Mouse (Mus musculus) lung, postnatal 0 days (tissue): ENCODE data around the gene Prkcq. TPM values are rescaled to one million over a fixed set of nuclear protein-coding genes. Genes with fewer than 3 reads are reported as not detected.

ENCODE experiments used
- ATAC-seq: fragments of 200-750 bp; cut with Nextera tagmentation; 2 replicates; pipeline ENCODE4 v1.8.0; 2017; ENCODE audit warnings: moderate library complexity
- DNase-seq: peaks from one replicate; pipeline ENCODE4 v3.0.0-alpha.2; 2016; ENCODE audit warnings: low spot score
- H3K27ac ChIP-seq: fragments of 300-500 bp; sonication (generic); 2 replicates; pipeline ENCODE4 v1.5.1; 2014; ENCODE audit warnings: antibody characterized with exemption, mild to moderate bottlenecking, low read length, mixed read lengths
- H3K27me3 ChIP-seq: fragments of 300-500 bp; sonication (generic); replicated peaks from 2 replicates; pipeline ENCODE4 v1.6.1; 2014; ENCODE audit warnings: low read length, mixed read lengths; ENCODE audit not compliant: insufficient read depth
- H3K36me3 ChIP-seq: fragments of 300-500 bp; sonication (generic); 2 replicates; pipeline ENCODE4 v1.6.1; 2014; ENCODE audit warnings: low read length, mixed read lengths; ENCODE audit not compliant: insufficient read depth
- H3K4me1 ChIP-seq: fragments of 300-500 bp; sonication (generic); 2 replicates; pipeline ENCODE4 v1.6.1; 2014; ENCODE audit warnings: antibody characterized with exemption, low read depth, low read length, mixed read lengths; ENCODE audit not compliant: insufficient read depth
- H3K4me2 ChIP-seq: fragments of 300-500 bp; sonication (generic); replicated peaks from 2 replicates; pipeline ENCODE4 v1.6.1; 2014; ENCODE audit warnings: low read depth, mild to moderate bottlenecking, low read length, moderate library complexity, mixed read lengths
- H3K4me3 ChIP-seq: fragments of 300-500 bp; sonication (generic); 2 replicates; pipeline ENCODE4 v1.5.1; 2014; ENCODE audit warnings: low read depth, low read length
- H3K9ac ChIP-seq: fragments of 300-500 bp; sonication (generic); replicated peaks from 2 replicates; pipeline ENCODE4 v1.6.1; 2014; ENCODE audit warnings: low read depth, mild to moderate bottlenecking
- H3K9me3 ChIP-seq: fragments of 300-500 bp; sonication (generic); 2 replicates; pipeline ENCODE4 v1.6.1; 2016; ENCODE audit warnings: low read length, mixed read lengths
- CTCF ChIP-seq: IDR thresholded peaks from 2 replicates; pipeline ENCODE4 v1.5.1; 2016; ENCODE audit warnings: antibody characterized with exemption, mild to moderate bottlenecking
- EP300 ChIP-seq: IDR thresholded peaks from 2 replicates; pipeline ENCODE4 v1.6.1; 2016; ENCODE audit warnings: antibody characterized with exemption, mild to moderate bottlenecking, control low read depth
- WGBS: fragments of 180-500 bp; shearing (Covaris S2); extraction: QIAGEN DNeasy Blood & Tissue Kit; methylation state at CpG from one replicate; pipeline ENCODE4 v1.1.7; 2014; 5-methylcytosine and 5-hydroxymethylcytosine counted together
- polyA plus RNA-seq: library from polyadenylated mRNA; unstranded; fragments of >200 nt; fragmentation: Nextera tagmentation; extraction: Ambion mirVana; gene quantifications from 2 replicates; pipeline ENCODE4 v1.2.1, GENCODE M21; 2015

Prkcq gene
- polyA plus RNA-seq, 1 experiment from 2014 or later, result 2.2 TPM

DNA sequence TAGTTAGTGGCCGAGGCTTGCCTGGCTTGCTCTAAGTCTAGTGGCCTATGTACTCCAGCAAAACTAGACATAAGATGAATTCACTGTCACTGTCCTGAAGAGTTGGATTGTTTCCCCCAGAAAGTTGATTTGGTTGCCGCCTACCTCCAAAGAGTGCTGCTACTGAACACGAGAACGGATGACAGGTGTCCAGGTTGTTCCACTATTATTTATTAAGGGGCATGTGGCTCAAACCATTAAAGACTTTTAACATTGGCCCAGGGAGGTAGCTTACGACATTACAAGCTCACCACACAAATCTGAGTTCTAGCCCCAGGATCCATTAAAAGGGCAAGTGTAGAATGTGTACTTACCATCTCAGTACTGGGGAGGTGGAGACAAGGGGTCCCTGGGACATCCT lies 92.9 kb downstream of the Prkcq start:
- H3K4me1 ChIP-seq, result no peaks in the 10 kb centered on the region
- DNase-seq, result no peak
- ATAC-seq, result no peak
- no peaks in the 10 kb centered on the region for H3K9me3 ChIP-seq
- H3K27me3 ChIP-seq, result no peaks in the 10 kb centered on the region
- no peak overlapping the region for H3K4me2 ChIP-seq
- H3K9ac ChIP-seq, result no peak overlapping the region
- TF ChIP-seq EP300, result no peak
- no peak for TF ChIP-seq CTCF
- H3K36me3 ChIP-seq, result no peaks in the 10 kb centered on the region
- no peak overlapping the region for H3K4me3 ChIP-seq
- 90% methylated on average over 5 of the region's 5 CpGs for WGBS
- no peak overlapping the region for H3K27ac ChIP-seq

DNA sequence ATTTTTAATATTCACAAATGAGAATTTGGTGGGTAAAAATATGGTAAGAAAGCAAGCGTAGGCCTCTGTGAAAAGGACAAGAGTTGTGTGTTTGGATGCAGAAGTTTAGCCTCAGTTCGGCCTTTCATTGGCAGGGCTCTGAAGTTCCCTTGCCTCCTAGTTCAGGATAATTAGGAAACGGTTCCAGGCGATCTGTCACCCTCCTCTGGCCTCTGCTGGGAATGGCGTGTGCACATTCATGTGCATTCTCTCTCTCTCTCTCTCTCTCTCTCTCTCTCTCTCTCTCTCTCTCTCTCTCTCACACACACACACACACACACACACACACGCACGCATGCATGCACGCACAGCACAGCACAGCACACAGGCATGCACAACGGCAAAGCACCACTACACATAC lies 93.5 kb downstream of the Prkcq start:
- ATAC-seq (no peak), DNase-seq (no peak)
- Histone ChIP-seq H3K9ac (no peak overlapping the region), H3K36me3 (no peaks in the 10 kb centered on the region), H3K9me3 (no peaks in the 10 kb centered on the region), H3K4me1 (no peaks in the 10 kb centered on the region), H3K27me3 (no peaks in the 10 kb centered on the region), H3K27ac (no peak overlapping the region), H3K4me3 (no peak overlapping the region), H3K4me2 (no peak overlapping the region)
- TF ChIP-seq CTCF, result 0 out of 2 replicates have a peak, but pooled peaks have one; percentile 6
- TF ChIP-seq EP300, result no peak
- WGBS, result 73% methylated on average over 9 of the region's 9 CpGs

- no peak overlapping the region for H3K4me3 ChIP-seq
- H3K4me1 ChIP-seq, result no peaks in the 10 kb centered on the region
- no peaks in the 10 kb centered on the region for H3K36me3 ChIP-seq
- TF ChIP-seq CTCF (peak; percentile 40), EP300 (no peak)
- no peak for DNase-seq
- no peak overlapping the region for H3K9ac ChIP-seq
- H3K27me3 ChIP-seq, result no peaks in the 10 kb centered on the region
- ATAC-seq, result no peak
- H3K4me2 ChIP-seq, result no peak overlapping the region
- no peak overlapping the region for H3K27ac ChIP-seq
- 69% methylated on average over 5 of the region's 5 CpGs for WGBS
- no peaks in the 10 kb centered on the region for H3K9me3 ChIP-seq
These were observed 94.4 kb downstream of the Prkcq start for GRCm38 (mm10) chr2:11266294-11266693.

GRCm38 (mm10) chr2:11278965-11279364 lies 107.1 kb downstream of the Prkcq start:
- ATAC-seq, result no peak
- 42% methylated on average over 7 of the region's 7 CpGs for WGBS

GRCm38 (mm10) chr2:11280247-11280646 lies 108.3 kb downstream of the Prkcq start:
- no peak for TF ChIP-seq CTCF
- no peak for TF ChIP-seq EP300
- no peak overlapping the region for H3K27ac ChIP-seq
- H3K4me3 ChIP-seq, result no peak overlapping the region
- no peak overlapping the region for H3K4me2 ChIP-seq
- WGBS, result 58% methylated on average over 2 of the region's 2 CpGs
- no peak overlapping the region for H3K9ac ChIP-seq
- no peak for ATAC-seq
- H3K36me3 ChIP-seq, result no peaks in the 10 kb centered on the region
- H3K27me3 ChIP-seq, result no peaks in the 10 kb centered on the region
- DNase-seq, result no peak
- H3K9me3 ChIP-seq, result no peaks in the 10 kb centered on the region
- H3K4me1 ChIP-seq, result peaks cover 2% of the 10 kb centered on the region; the same call in 1 of the 2 replicates

More at GRCm38 (mm10) chr2:11278965-11279364, 107.1 kb downstream of the Prkcq start:
- H3K4me3 ChIP-seq, result no peak overlapping the region
- no peak for DNase-seq
- H3K36me3 ChIP-seq, result no peaks in the 10 kb centered on the region
- H3K9me3 ChIP-seq, result no peaks in the 10 kb centered on the region
- H3K4me2 ChIP-seq, result no peak overlapping the region
- H3K27ac ChIP-seq, result no peak overlapping the region
- TF ChIP-seq CTCF, result no peak
- no peak for TF ChIP-seq EP300
- H3K27me3 ChIP-seq, result no peaks in the 10 kb centered on the region
- peaks cover 2% of the 10 kb centered on the region; the same call in 1 of the 2 replicates for H3K4me1 ChIP-seq
- no peak overlapping the region for H3K9ac ChIP-seq

GRCm38 (mm10) chr2:11287834-11288530 lies 116.1 kb downstream of the Prkcq start:
- H3K27ac ChIP-seq, result no peak overlapping the region
- no peak overlapping the region for H3K9ac ChIP-seq
- H3K36me3 ChIP-seq, result no peaks in the 10 kb centered on the region
- H3K4me3 ChIP-seq, result no peak overlapping the region
- H3K4me2 ChIP-seq, result 0 out of 2 replicates have a peak overlapping the region, but pooled peaks have one; percentile 1
- no peaks in the 10 kb centered on the region for H3K27me3 ChIP-seq
- DNase-seq (no peak), ATAC-seq (peak; percentile 8; the same call in 1 of the 2 replicates)
- 75% methylated on average over 18 of the region's 18 CpGs for WGBS
- TF ChIP-seq EP300, result no peak
- H3K4me1 ChIP-seq, result no peaks in the 10 kb centered on the region
- no peaks in the 10 kb centered on the region for H3K9me3 ChIP-seq
